18 mouse cellular contexts compared by ENCODE assay signal in genomic region chr11:59232797-59233196, GRCm38 (mm10). TPM values are rescaled to one million over a fixed set of nuclear protein-coding genes. Genes with fewer than 3 reads are reported as not detected.
DNase-seq lines count a peak whose midpoint lies in the region; ATAC-seq and TF ChIP-seq lines count a peak whose summit lies in the region.
"Had no signal": no experiment of that assay in that cellular context is flagged by ENCODE, and none has a peak within 500 bp of the region (broad histone marks: within the 10 kb centered on the region; RNA-seq: fewer than 3 reads in every experiment).

No protein-coding gene starts in this region.

- no peak for TF ChIP-seq POLR2A in ES-Bruce4 (IDR thresholded peaks at IDR 0.05; ENCODE audit: insufficient read depth, low read length)

- no peak for ATAC-seq in liver, embryonic 14.5 days (ENCODE audit: insufficient read depth)
- no peak for ATAC-seq in liver, embryonic 11.5 days (replicated peaks; ENCODE audit: low FRiP score)
- ATAC-seq: CD4-positive, CD25-positive, alpha-beta regulatory T cell, adult 4 months; forebrain, embryonic 14.5 days; inflammation-experienced regulatory T-cells, adult 6 months had no signal

- WGBS in liver, embryonic 14.5 days (ENCODE audit: insufficient replicate concordance), result 59% methylated on average over 2 of the region's 2 CpGs
- WGBS in liver, embryonic 11.5 days, result 60% methylated on average over 2 of the region's 2 CpGs

- H3K36me3 ChIP-seq in liver, embryonic 14.5 days (replicated peaks; ENCODE audit: control insufficient read depth, insufficient read depth, low read depth), result no peaks in the 10 kb centered on the region
- no peaks in the 10 kb centered on the region for H3K36me3 ChIP-seq in liver, embryonic 11.5 days (ENCODE audit: control insufficient read depth, insufficient read depth, low read length)
- H3K36me3 ChIP-seq in ES-Bruce4 (ENCODE audit: control insufficient read depth, insufficient read depth, low read length, poor library complexity, severe bottlenecking), result no peaks in the 10 kb centered on the region
- H3K36me3 ChIP-seq: embryonic facial prominence, embryonic 10.5 days; hindbrain, embryonic 10.5 days; limb, embryonic 10.5 days; liver, embryonic 13.5 days; neural tube, embryonic 12.5 days had no signal

- H3K4me3 ChIP-seq in liver, embryonic 14.5 days (ENCODE audit: insufficient read depth in 1 of 2, low read depth in 2 of 2, low read length in 2 of 2), result no peak overlapping the region
- no peak overlapping the region for H3K4me3 ChIP-seq in liver, embryonic 11.5 days (ENCODE audit: low read depth, low read length)
- no peak overlapping the region for H3K4me3 ChIP-seq in ES-Bruce4 (ENCODE audit: low read depth, low read length)
- H3K4me3 ChIP-seq: embryonic facial prominence, embryonic 10.5 days; hindbrain, embryonic 10.5 days; limb, embryonic 10.5 days; liver, embryonic 13.5 days; neural tube, embryonic 12.5 days had no signal

- no peak overlapping the region for H3K4me2 ChIP-seq in liver, embryonic 14.5 days (ENCODE audit: low read depth)
- no peak overlapping the region for H3K4me2 ChIP-seq in liver, embryonic 11.5 days
- H3K4me2 ChIP-seq: liver, embryonic 13.5 days; neural tube, embryonic 12.5 days had no signal

- no peaks in the 10 kb centered on the region for H3K9me3 ChIP-seq in liver, embryonic 14.5 days (ENCODE audit: control insufficient read depth, low read length)
- no peaks in the 10 kb centered on the region for H3K9me3 ChIP-seq in liver, embryonic 11.5 days (ENCODE audit: control insufficient read depth, low read length)
- H3K9me3 ChIP-seq in ES-Bruce4 (replicated peaks; ENCODE audit: control insufficient read depth, insufficient read depth, low read length, poor library complexity, severe bottlenecking), result no peaks in the 10 kb centered on the region
- H3K9me3 ChIP-seq: embryonic facial prominence, embryonic 10.5 days; hindbrain, embryonic 10.5 days; limb, embryonic 10.5 days; liver, embryonic 13.5 days; neural tube, embryonic 12.5 days had no signal

- no peak for DNase-seq in liver, embryonic 14.5 days (ENCODE audit: low read depth in 3 of 3, low spot score in 3 of 3)
- DNase-seq in liver, embryonic 11.5 days (ENCODE audit: low spot score), result no peak
- peak; percentile 30 for DNase-seq in NIH3T3 (ENCODE audit: low read depth)
- DNase-seq in retina, embryonic 14.5 days (ENCODE audit: low spot score), result peak; percentile 16
- DNase-seq in kidney, adult 18-20 months, result no peak
- no peak for DNase-seq in spleen, postnatal 4 days (ENCODE audit: low spot score in 2 of 2)
- DNase-seq: adrenal gland, postnatal 36 days; liver, embryonic 13.5 days; right cerebral cortex, postnatal 4 days; thymus, adult 2 months had no signal

- TF ChIP-seq EP300 in liver, embryonic 14.5 days (IDR thresholded peaks at IDR 0.05; ENCODE audit: low read depth), result no peak
- TF ChIP-seq EP300 in ES-Bruce4 (IDR thresholded peaks at IDR 0.05; ENCODE audit: insufficient read depth, low read depth, low read length), result no peak

- no peaks in the 10 kb centered on the region for H3K27me3 ChIP-seq in liver, embryonic 14.5 days (ENCODE audit: control insufficient read depth, insufficient read depth, low read length)
- H3K27me3 ChIP-seq in liver, embryonic 11.5 days (replicated peaks; ENCODE audit: control insufficient read depth, insufficient read depth, low read length), result no peaks in the 10 kb centered on the region
- H3K27me3 ChIP-seq in ES-Bruce4 (ENCODE audit: control insufficient read depth, insufficient read depth, low read length, poor library complexity, severe bottlenecking), result no peaks in the 10 kb centered on the region
- H3K27me3 ChIP-seq: neural tube, embryonic 12.5 days had no signal

- peaks cover 3 to 11% of the 10 kb centered on the region in 2 experiments; a peak in 3 of 4 replicates for H3K4me1 ChIP-seq in liver, embryonic 14.5 days (replicated peaks; ENCODE audit: control insufficient read depth in 2 of 2, insufficient read depth in 2 of 2, low read length in 1 of 2)
- H3K4me1 ChIP-seq in liver, embryonic 11.5 days (replicated peaks; ENCODE audit: control insufficient read depth, insufficient read depth, low read length), result peaks cover 7% of the 10 kb centered on the region
- H3K4me1 ChIP-seq in ES-Bruce4 (ENCODE audit: control insufficient read depth, insufficient read depth, low read length), result no peaks in the 10 kb centered on the region

- H3K27ac ChIP-seq in liver, embryonic 14.5 days, result no peak overlapping the region
- H3K27ac ChIP-seq in liver, embryonic 11.5 days (ENCODE audit: low read depth, low read length), result no peak overlapping the region
- H3K27ac ChIP-seq in ES-Bruce4 (ENCODE audit: insufficient read depth, low read length), result no peak overlapping the region
- H3K27ac ChIP-seq: embryonic facial prominence, embryonic 10.5 days; hindbrain, embryonic 10.5 days; limb, embryonic 10.5 days; liver, embryonic 13.5 days; neural tube, embryonic 12.5 days had no signal

- H3K9ac ChIP-seq in liver, embryonic 14.5 days (replicated peaks), result no peak overlapping the region
- H3K9ac ChIP-seq in liver, embryonic 11.5 days (ENCODE audit: low read depth, low read length), result no peak overlapping the region
- no peak overlapping the region for H3K9ac ChIP-seq in ES-Bruce4 (ENCODE audit: low read depth, poor library complexity, severe bottlenecking)
- H3K9ac ChIP-seq: liver, embryonic 13.5 days; neural tube, embryonic 12.5 days had no signal

- peak; percentile 43 for TF ChIP-seq CTCF in liver, embryonic 14.5 days (IDR thresholded peaks at IDR 0.05; ENCODE audit: low read depth)
- peak; percentile 59 for TF ChIP-seq CTCF in ES-Bruce4 (IDR thresholded peaks at IDR 0.05; ENCODE audit: low read depth, low read length)

RNA-seq across cellular contexts. Expression of gene Arf1, which starts 4.7 kb away (rescaled TPM):
- polyA plus RNA-seq in liver, embryonic 14.5 days (2012; rRNA removed), result 177 and 190 TPM in 2 replicates
- polyA plus RNA-seq in liver, embryonic 14.5 days (2014; fragmentation: Nextera tagmentation; extraction: Ambion mirVana), result 227 and 235 TPM in 2 replicates
- polyA plus RNA-seq in liver, embryonic 11.5 days (2014; fragmentation: Nextera tagmentation; extraction: Ambion mirVana), result 505 and 548 TPM in 2 replicates
- polyA plus RNA-seq in ES-Bruce4 (2011; ENCODE audit: insufficient read depth, insufficient read length, low read depth, missing spikeins), result 375 and 376 TPM in 2 replicates

RNA-seq across cellular contexts. Expression of gene 2310033P09Rik, which starts 24.7 kb away (rescaled TPM):
- polyA plus RNA-seq in liver, embryonic 14.5 days (2012; rRNA removed), result 13.3 and 23.6 TPM in 2 replicates
- 16.2 and 17.4 TPM in 2 replicates for polyA plus RNA-seq in liver, embryonic 14.5 days (2014; fragmentation: Nextera tagmentation; extraction: Ambion mirVana)
- 38.4 and 41.3 TPM in 2 replicates for polyA plus RNA-seq in liver, embryonic 11.5 days (2014; fragmentation: Nextera tagmentation; extraction: Ambion mirVana)
- 14.3 and 15.3 TPM in 2 replicates for polyA plus RNA-seq in ES-Bruce4 (2011; ENCODE audit: insufficient read depth, insufficient read length, low read depth, missing spikeins)

RNA-seq across cellular contexts. Expression of gene Mrpl55, which starts 30.5 kb away (rescaled TPM):
- polyA plus RNA-seq in liver, embryonic 14.5 days (2012; rRNA removed), result 25.3 and 41.2 TPM in 2 replicates
- 56.8 and 59.8 TPM in 2 replicates for polyA plus RNA-seq in liver, embryonic 14.5 days (2014; fragmentation: Nextera tagmentation; extraction: Ambion mirVana)
- polyA plus RNA-seq in liver, embryonic 11.5 days (2014; fragmentation: Nextera tagmentation; extraction: Ambion mirVana), result 104 and 106 TPM in 2 replicates
- 41.7 and 48.2 TPM in 2 replicates for polyA plus RNA-seq in ES-Bruce4 (2011; ENCODE audit: insufficient read depth, insufficient read length, low read depth, missing spikeins)

RNA-seq across cellular contexts. Expression of gene Guk1, which starts 40.8 kb away (rescaled TPM):
- polyA plus RNA-seq in liver, embryonic 14.5 days (2012; rRNA removed), result 40.2 and 41.1 TPM in 2 replicates
- 64.2 and 70.5 TPM in 2 replicates for polyA plus RNA-seq in liver, embryonic 14.5 days (2014; fragmentation: Nextera tagmentation; extraction: Ambion mirVana)
- polyA plus RNA-seq in liver, embryonic 11.5 days (2014; fragmentation: Nextera tagmentation; extraction: Ambion mirVana), result 131 and 134 TPM in 2 replicates
- 54.0 and 54.9 TPM in 2 replicates for polyA plus RNA-seq in ES-Bruce4 (2011; ENCODE audit: insufficient read depth, insufficient read length, low read depth, missing spikeins)

RNA-seq across cellular contexts. Expression of gene Gjc2, which starts 49.8 kb away (rescaled TPM):
- 0.08 and 0.10 TPM in 2 replicates for polyA plus RNA-seq in liver, embryonic 14.5 days (2012; rRNA removed)
- polyA plus RNA-seq in liver, embryonic 14.5 days (2014; fragmentation: Nextera tagmentation; extraction: Ambion mirVana), result 0.13 TPM in 1 of 2 replicates, not detected in the other
- 0.07 TPM in 1 of 2 replicates, not detected in the other for polyA plus RNA-seq in liver, embryonic 11.5 days (2014; fragmentation: Nextera tagmentation; extraction: Ambion mirVana)
- not detected in 2 replicates for polyA plus RNA-seq in ES-Bruce4 (2011; ENCODE audit: insufficient read depth, insufficient read length, low read depth, missing spikeins)
- polyA plus RNA-seq: CD4-positive, CD25-positive, alpha-beta regulatory T cell, adult 4 months; inflammation-experienced regulatory T-cells, adult 6 months had no signal

Comparison
In these comparisons a context has a peak if more than half of its experiments do, and no peak if none do; other contexts are left out.
1. DNase-seq: peak in NIH3T3 (single experiment) and retina, embryonic 14.5 days (single experiment); none in liver, embryonic 14.5 days (0 of 3), liver, embryonic 11.5 days (single experiment), kidney, adult 18-20 months (single experiment) and spleen, postnatal 4 days (0 of 2).